Mouse (Mus musculus) urinary bladder, postnatal 25 days (tissue): ENCODE results near the gene Abhd16b.

Experiments used
- DNase-seq: peaks from one replicate; pipeline ENCODE4 v3.0.0; 2022; ENCODE audit warnings: low spot score

Gene Abhd16b

GRCm38 (mm10) chr2:181537444-181538047 lies 44.5 kb downstream of the Abhd16b start:
- no peak for DNase-seq

DNA sequence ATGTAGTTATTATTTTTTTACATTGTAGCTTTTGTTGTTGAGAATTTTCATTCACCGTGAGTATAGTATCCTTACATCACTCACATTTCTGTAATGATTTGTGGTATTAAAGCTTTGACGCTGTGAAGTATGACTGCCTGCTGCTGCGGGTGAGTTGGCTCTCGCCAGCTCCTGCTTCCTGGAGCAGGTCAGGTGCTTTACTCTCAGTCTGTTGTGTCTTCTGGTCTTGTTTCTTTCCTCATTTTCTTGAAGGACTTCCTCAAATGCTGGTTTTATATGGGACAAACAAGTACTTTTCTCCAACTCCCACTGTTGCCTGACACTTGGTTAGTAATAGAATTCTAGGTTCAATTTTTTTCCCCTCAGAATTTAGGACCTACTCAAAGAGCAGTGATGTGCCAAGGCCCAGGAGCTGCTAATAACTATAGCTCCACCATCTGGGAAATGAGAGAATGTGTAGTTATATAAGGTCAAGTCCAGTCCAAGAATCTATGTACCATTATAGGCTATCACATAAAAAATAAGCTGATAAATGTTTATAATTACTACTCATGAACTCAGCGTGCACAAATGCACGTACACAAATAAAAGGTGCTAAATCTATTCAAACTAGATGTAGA lies 48.9 kb downstream of the Abhd16b start:
- no peak for DNase-seq
